12 mouse cellular contexts compared by ENCODE assay signal in the genomic region with DNA sequence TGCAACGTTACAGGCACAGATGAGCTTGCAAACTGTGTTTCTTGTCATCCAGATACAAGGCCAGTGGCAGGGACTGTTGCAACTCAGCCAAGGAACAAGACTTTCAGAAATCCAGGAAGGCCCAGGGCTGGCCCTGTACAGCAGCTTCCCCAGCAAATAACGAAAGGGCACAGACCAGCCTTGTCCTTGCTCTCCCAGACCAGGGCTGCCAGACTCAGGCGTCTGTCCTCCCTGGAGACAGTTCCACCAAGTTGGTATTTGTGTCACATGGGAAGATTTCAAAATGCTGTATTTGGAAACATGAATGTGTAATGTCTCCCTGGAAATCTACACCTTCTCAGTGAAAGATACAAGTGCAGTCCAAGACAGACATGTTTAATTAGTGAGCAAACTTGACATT.
DNase-seq lines count a peak whose midpoint lies in the region.
"Had no signal": no experiment of that assay in that cellular context is flagged by ENCODE, and none has a peak within 500 bp of the region (broad histone marks: within the 10 kb centered on the region; RNA-seq: fewer than 3 reads in every experiment).

No protein-coding gene starts in this region.

- intact Hi-C loops in heart, postnatal 14 days (cut with DNase I) = no loop called here
- intact Hi-C loops in left cerebral cortex, postnatal 4 days (cut with DNase I) = no loop called here

- DNase-seq in heart, adult 11 months = peak; percentile 85
- DNase-seq in heart, postnatal 14 days = no peak
- peak; percentile 20 for DNase-seq in ovary, postnatal 36 days (ENCODE audit: low spot score)
- no peak for DNase-seq in ovary, postnatal 10 days (ENCODE audit: low spot score)
- peak; percentile 32 for DNase-seq in brain, embryonic 18.5 days (ENCODE audit: low read depth, low spot score)
- DNase-seq in left cerebral cortex, postnatal 4 days = no peak
- no peak for DNase-seq in retina, embryonic 14.5 days (ENCODE audit: low spot score)
- DNase-seq: cerebellum, adult 9-10 months; embryo, embryonic 11 days; gastrocnemius, postnatal 25 days; heart, postnatal 4 days; right cerebral cortex, postnatal 14 days had no signal

Comparison
In these comparisons a context has a peak if more than half of its experiments do, and no peak if none do; other contexts are left out.
1. DNase-seq: peak in heart, adult 11 months (single experiment), ovary, postnatal 36 days (single experiment) and brain, embryonic 18.5 days (single experiment); none in heart, postnatal 14 days (0 of 2), ovary, postnatal 10 days (single experiment), left cerebral cortex, postnatal 4 days (single experiment) and retina, embryonic 14.5 days (single experiment).